Mouse (Mus musculus): Measurements from ENCODE around the gene Syngr1. TPM values are rescaled to one million over a fixed set of nuclear protein-coding genes. Genes with fewer than 3 reads are reported as not detected.

Syngr1 gene
- polyA plus RNA-seq, 1 experiment from 2014 or later, result 27.2 TPM

DNA sequence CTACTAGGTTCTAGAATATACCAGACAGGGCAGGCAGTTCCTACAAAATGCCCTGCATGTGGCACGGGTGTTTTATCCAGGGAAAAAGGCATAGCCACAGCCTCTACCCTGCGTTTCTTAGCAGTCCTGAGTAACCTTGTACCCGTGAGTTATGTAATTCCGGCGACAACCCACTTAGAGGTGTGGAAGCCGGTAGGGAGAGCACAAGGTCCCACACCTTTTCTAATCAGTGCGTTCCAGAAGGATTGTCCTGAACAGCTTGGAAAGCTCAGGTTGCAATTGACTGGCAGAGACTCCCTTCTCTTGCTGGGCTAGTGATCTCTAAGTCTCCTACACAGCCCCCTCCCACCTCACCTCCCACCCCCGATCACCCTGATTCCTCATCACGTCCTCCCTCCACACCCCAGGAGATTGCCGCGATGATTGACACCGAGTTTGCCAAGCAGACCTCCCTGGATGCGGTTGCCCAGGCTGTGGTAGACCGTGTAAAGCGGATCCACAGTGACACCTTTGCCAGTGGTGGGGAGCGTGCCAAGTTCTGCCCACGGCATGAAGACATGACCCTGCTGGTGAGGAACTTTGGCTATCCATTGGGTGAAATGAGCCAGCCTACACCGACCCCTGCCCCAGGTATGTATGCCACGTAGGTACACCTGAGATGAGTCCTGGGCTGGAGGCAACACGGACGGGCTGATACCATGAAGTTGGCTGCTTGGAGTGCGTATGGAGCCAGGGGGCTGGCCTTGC is 66.2 kb downstream of the Syngr1 start:
- H3K27me3 ChIP-seq, result no peaks in the 10 kb centered on the region
- no peak overlapping the region for H3K4me2 ChIP-seq
- 93% methylated on average over 22 of the region's 22 CpGs for WGBS
- ATAC-seq (ENCODE audit: low read depth), result no peak
- peaks cover 6% of the 10 kb centered on the region; the same call in 1 of the 2 replicates for H3K4me1 ChIP-seq (replicated peaks)
- H3K9me3 ChIP-seq, result no peaks in the 10 kb centered on the region
- no peak overlapping the region for H3K27ac ChIP-seq (replicated peaks)
- no peak overlapping the region for H3K9ac ChIP-seq
- no peak overlapping the region for H3K4me3 ChIP-seq
- peaks cover 99% of the 10 kb centered on the region for H3K36me3 ChIP-seq

DNA sequence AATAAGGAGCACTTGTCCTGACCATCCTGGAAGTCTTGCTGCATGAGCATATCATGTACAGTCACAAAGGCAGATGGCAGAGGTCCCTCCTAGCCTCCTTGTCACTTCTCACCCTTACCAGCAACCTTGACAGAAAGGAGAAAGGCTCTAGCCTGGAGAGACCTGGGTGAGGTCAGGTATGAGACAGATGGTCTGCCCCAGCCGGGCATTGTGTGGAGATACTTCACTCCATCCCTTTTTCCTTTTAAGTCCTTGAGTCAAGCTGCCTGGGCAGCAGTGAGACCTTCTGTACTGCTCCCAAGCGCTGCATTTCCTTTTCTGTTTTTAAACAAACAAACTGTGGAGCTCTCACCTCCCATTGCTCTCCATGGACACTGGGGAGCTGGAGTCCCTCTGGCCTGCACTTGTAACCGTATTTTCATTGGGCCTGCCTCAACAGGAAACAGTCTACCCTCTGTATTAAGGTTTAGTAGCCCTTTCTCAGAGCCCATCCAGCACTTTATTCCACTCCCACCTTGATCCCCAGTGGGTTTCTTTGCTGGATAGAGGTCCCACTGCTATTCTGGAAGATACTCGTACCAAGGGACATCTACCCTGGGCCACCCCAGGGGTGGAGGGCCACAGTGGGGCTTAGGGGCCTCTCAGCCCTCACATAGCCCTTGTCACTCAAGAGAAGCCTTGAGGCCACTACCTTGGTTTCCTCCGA is 67.0 kb downstream of the Syngr1 start:
- Histone ChIP-seq H3K36me3 (peaks cover 97% of the 10 kb centered on the region), H3K4me1 (replicated peaks) (peaks cover 6% of the 10 kb centered on the region; the same call in 1 of the 2 replicates), H3K27ac (replicated peaks) (no peak overlapping the region), H3K4me3 (no peak overlapping the region), H3K9me3 (no peaks in the 10 kb centered on the region), H3K9ac (no peak overlapping the region), H3K4me2 (no peak overlapping the region), H3K27me3 (no peaks in the 10 kb centered on the region)
- WGBS, result 86% methylated on average over 5 of the region's 5 CpGs
- ATAC-seq (ENCODE audit: low read depth), result no peak

DNA sequence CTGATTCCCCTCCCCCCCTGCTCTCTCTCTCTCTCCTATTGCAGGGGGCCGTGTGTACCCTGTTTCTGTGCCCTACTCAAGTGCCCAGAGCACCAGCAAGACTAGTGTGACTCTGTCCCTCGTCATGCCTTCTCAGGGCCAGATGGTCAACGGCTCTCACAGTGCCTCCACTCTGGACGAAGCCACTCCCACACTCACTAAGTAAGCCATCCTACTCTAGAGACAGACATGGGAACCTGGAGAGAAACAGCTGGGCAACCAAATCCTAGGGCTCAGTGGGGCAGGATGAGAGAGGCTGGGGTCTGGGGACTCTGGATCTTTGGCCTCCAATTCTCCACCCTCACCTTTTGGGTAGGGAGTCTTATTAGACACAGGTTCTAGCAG is 67.6 kb downstream of the Syngr1 start:
- ATAC-seq (ENCODE audit: low read depth), result no peak
- H3K36me3 ChIP-seq, result peaks cover 91% of the 10 kb centered on the region
- H3K27ac ChIP-seq (replicated peaks), result no peak overlapping the region
- 65% methylated on average over 4 of the region's 4 CpGs for WGBS
- H3K4me1 ChIP-seq (replicated peaks), result peaks cover 8% of the 10 kb centered on the region; the same call in 1 of the 2 replicates
- no peaks in the 10 kb centered on the region for H3K27me3 ChIP-seq
- no peak overlapping the region for H3K9ac ChIP-seq
- H3K4me2 ChIP-seq, result no peak overlapping the region
- no peaks in the 10 kb centered on the region for H3K9me3 ChIP-seq
- H3K4me3 ChIP-seq, result no peak overlapping the region

DNA sequence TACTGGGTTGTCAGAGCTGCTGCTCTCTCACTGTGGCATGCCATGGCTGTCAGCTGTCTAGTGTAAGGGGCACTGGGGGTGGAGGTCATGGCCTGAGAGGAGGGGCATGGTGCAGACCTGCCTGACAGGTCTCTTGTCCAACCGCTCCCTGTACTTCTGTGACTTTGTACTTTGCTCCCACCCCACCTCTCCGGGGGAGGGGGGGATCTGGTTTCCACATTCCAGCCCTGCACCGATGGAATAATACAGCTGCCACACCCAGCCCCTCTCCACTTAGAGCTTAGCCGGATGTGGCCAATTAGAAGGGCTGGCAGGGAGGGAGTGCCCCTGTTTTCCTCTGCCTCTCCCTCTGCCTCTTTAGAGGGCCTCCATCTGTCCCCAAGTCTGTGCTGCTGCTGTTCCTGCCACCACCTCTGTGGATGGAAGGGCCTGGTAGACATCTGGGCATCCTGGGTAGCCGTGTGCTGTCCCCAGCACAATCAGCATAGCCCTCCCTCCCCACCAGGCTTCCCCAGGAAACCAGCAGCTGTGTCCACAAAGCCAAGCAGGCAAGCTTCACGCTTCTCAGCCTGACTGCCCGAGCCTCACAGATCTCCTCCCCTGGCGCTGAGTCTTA is 68.3 kb downstream of the Syngr1 start:
- peaks cover 84% of the 10 kb centered on the region for H3K36me3 ChIP-seq
- 0 out of 2 replicates have a peak overlapping the region, but pooled peaks have one; percentile 22 for H3K9ac ChIP-seq
- H3K9me3 ChIP-seq, result no peaks in the 10 kb centered on the region
- ATAC-seq (ENCODE audit: low read depth), result no peak
- H3K4me1 ChIP-seq (replicated peaks), result peaks cover 8% of the 10 kb centered on the region; the same call in 1 of the 2 replicates
- H3K4me2 ChIP-seq, result no peak overlapping the region
- peak overlapping the region; percentile 52 for H3K27ac ChIP-seq (replicated peaks)
- no peak overlapping the region for H3K4me3 ChIP-seq
- WGBS, result 58% methylated on average over 8 of the region's 8 CpGs
- H3K27me3 ChIP-seq, result no peaks in the 10 kb centered on the region

DNA sequence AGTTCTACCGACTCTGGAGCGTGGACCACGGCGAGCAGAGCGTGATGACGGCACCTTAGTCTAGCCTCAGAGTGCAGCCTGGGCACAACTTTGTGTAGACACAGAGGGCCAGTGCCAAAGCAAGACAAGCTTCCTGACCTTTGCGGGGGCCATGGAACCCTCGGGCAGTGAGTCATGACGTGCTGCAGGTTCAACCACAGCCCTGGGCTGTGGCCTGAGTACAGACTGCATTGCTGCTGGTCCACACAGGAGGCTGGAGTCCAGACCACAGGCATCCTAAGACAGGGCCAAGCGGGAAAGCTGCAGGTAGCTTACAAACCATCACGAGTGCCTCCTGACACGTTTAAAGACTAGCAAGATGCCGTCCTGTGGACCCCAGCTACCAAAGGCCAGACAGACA is 69.1 kb downstream of the Syngr1 start:
- H3K4me3 ChIP-seq, result no peak overlapping the region
- H3K27ac ChIP-seq (replicated peaks), result peak overlapping the region; percentile 52; the same call in 1 of the 2 replicates
- peaks cover 76% of the 10 kb centered on the region for H3K36me3 ChIP-seq
- H3K9me3 ChIP-seq, result no peaks in the 10 kb centered on the region
- no peaks in the 10 kb centered on the region for H3K27me3 ChIP-seq
- H3K4me1 ChIP-seq (replicated peaks), result peaks cover 8% of the 10 kb centered on the region; the same call in 1 of the 2 replicates
- no peak overlapping the region for H3K4me2 ChIP-seq
- 90% methylated on average over 13 of the region's 13 CpGs for WGBS
- no peak overlapping the region for H3K9ac ChIP-seq
- no peak for ATAC-seq (ENCODE audit: low read depth)

DNA sequence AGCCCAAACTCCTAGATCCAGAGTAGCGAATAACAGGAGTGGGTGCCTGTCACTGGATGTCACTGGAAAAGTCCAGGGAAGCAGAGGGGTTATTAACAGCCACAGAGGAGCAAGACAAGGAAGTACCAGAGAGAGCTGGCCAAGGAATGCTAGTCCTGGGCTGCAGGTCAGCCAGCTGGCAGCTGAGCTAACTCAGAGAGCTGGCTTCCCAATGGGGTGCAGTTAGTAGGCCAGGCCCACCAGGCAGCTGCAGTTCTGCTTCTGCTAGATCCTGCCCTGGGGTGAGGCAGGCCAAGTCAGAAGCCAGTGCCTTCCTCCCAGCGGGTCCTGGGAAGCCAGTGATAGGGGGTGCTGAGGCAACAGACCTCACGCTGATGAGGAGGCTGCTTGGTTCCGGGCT is 69.6 kb downstream of the Syngr1 start:
- no peak for ATAC-seq (ENCODE audit: low read depth)
- Histone ChIP-seq H3K27me3 (no peaks in the 10 kb centered on the region), H3K27ac (replicated peaks) (no peak overlapping the region), H3K4me3 (no peak overlapping the region), H3K9me3 (no peaks in the 10 kb centered on the region), H3K4me1 (replicated peaks) (peaks cover 8% of the 10 kb centered on the region; the same call in 1 of the 2 replicates), H3K36me3 (peaks cover 71% of the 10 kb centered on the region), H3K4me2 (no peak overlapping the region), H3K9ac (no peak overlapping the region)
- 84% methylated on average over 4 of the region's 4 CpGs for WGBS

DNA sequence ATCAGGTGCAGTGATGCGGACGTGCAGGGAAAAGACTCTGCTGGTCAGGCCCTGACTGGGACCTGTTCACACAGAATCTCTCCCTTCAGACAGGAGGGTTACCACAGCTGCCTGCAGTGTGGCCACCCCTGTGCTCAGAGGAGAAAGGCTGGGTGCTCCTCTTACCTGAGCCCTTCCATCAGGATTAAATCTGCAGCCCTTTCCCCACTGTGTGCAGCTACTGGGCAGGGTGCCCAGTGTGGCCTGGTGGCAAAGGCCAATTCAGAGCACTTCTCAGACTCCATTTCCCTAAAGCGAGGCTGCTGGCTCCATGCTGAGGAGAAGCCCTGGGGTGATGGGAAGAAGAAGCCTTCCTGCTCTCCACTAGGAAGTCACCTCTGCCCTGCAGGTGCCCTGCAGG is 70.1 kb downstream of the Syngr1 start:
- no peak overlapping the region for H3K27ac ChIP-seq (replicated peaks)
- peaks cover 66% of the 10 kb centered on the region for H3K36me3 ChIP-seq
- no peak overlapping the region for H3K4me2 ChIP-seq
- WGBS, result 82% methylated on average over 3 of the region's 3 CpGs
- H3K4me3 ChIP-seq, result no peak overlapping the region
- H3K9me3 ChIP-seq, result no peaks in the 10 kb centered on the region
- H3K4me1 ChIP-seq (replicated peaks), result peaks cover 8% of the 10 kb centered on the region; the same call in 1 of the 2 replicates
- no peaks in the 10 kb centered on the region for H3K27me3 ChIP-seq
- H3K9ac ChIP-seq, result no peak overlapping the region
- no peak for ATAC-seq (ENCODE audit: low read depth)

DNA sequence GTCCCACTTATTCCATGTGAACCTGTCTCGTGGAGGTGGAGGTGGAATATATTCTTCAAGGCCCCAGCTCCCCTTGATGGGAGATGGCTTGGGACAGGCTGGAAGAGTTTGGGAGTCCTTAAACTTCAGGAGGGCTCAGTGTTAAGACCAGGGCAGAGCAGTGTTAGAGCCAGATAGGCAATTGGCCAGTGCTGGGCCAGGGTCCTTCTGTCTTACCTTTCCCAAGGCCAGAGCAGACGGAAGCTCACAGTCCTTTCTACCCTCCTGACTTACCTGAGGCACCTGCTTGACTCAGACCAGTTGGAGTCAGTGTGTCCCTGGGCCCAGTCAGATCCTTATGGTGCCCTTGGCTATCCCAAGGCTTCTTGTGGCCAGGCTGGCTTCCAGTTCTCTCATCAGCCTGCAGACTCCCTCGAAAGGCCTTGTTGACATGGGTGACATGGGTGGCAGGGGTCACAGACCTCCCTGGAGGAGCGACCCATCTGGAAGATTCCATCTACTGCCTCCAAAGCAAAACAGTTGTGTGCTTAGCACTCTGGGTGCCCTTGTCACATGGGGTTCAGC is 71.3 kb downstream of the Syngr1 start:
- no peak overlapping the region for H3K4me3 ChIP-seq

DNA sequence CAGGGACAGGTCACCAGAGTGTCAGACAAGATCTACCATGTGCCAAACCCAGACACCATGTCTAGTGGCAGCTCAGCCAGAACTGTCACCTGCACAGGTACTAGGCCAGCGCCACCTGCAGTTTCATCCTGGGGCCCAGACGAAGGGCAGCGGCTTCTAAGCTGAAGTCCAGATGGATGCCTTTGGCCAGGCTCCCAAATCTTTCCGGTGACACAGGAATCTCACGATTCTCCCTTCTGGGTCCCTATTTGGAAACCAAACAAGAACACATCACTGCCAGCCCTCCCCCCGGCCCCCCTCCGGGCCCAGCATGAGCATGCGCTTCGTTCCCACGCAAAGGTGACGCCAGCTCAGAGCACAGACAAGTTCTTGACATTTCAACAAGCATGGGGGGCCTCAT is 72.1 kb downstream of the Syngr1 start:
- H3K27me3 ChIP-seq, result no peaks in the 10 kb centered on the region
- WGBS, result 81% methylated on average over 11 of the region's 11 CpGs
- H3K4me1 ChIP-seq (replicated peaks), result peaks cover 8% of the 10 kb centered on the region; the same call in 1 of the 2 replicates
- no peak overlapping the region for H3K4me3 ChIP-seq
- no peak overlapping the region for H3K4me2 ChIP-seq
- ATAC-seq (ENCODE audit: low read depth), result no peak
- no peak overlapping the region for H3K9ac ChIP-seq
- no peak overlapping the region for H3K27ac ChIP-seq (replicated peaks)
- no peaks in the 10 kb centered on the region for H3K9me3 ChIP-seq
- H3K36me3 ChIP-seq, result peaks cover 45% of the 10 kb centered on the region

More for the DNA sequence above, 71.3 kb downstream of the Syngr1 start:
- Histone ChIP-seq H3K9ac (no peak overlapping the region), H3K36me3 (peaks cover 53% of the 10 kb centered on the region), H3K4me2 (no peak overlapping the region), H3K9me3 (no peaks in the 10 kb centered on the region), H3K4me1 (replicated peaks) (peaks cover 8% of the 10 kb centered on the region; the same call in 1 of the 2 replicates), H3K27ac (replicated peaks) (no peak overlapping the region), H3K27me3 (no peaks in the 10 kb centered on the region)
- 92% methylated on average over 4 of the region's 4 CpGs for WGBS
- no peak for ATAC-seq (ENCODE audit: low read depth)

DNA sequence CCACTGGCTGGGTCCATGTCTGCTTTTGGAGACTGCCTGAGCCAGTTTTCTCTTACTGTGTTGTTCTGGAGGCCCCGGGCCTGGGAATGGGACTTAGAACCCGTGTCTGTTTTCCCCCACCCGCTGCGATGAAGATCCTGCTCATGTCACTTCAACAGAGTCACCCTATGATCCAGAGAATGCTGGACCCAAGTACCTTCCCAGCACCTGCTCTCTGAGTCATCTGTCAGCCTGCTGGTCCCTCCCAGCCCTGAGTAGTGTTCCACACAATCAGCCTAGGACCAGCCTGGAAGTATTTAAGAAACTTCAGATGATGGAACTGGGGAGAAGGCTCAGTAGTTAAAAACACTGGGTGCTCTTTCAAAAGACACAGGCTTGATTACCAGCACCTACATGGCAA is 72.6 kb downstream of the Syngr1 start:
- no peak for ATAC-seq (ENCODE audit: low read depth)
- Histone ChIP-seq H3K36me3 (peaks cover 41% of the 10 kb centered on the region), H3K4me3 (no peak overlapping the region), H3K27me3 (no peaks in the 10 kb centered on the region), H3K4me2 (no peak overlapping the region), H3K9ac (no peak overlapping the region), H3K9me3 (no peaks in the 10 kb centered on the region), H3K27ac (replicated peaks) (no peak overlapping the region), H3K4me1 (replicated peaks) (peaks cover 8% of the 10 kb centered on the region; the same call in 1 of the 2 replicates)
- 89% methylated on average over 4 of the region's 4 CpGs for WGBS

DNA sequence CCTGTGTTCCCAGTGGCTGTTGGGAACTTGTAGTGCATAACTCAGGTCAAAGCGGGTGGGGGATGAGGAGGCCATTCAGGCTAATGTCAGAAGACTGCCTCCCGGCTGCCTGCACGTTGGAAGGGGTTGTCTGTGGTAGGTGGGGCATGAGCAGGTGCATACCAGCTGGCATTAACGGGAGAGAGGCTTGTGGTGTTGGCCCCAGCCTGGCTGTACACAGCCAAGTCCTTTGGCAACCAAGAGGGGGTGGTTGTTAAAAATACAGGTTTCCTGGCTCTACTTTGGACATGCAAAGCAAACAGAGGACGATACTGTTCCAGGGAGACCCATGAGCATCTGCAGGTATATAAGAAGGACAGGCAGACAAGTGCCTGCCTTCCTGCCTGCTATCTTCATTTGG is 74.3 kb downstream of the Syngr1 start:
- no peak for ATAC-seq (ENCODE audit: low read depth)
- 0 out of 2 replicates have a peak, but pooled peaks cover 2% of the 10 kb centered on the region for H3K4me1 ChIP-seq (replicated peaks)
- no peak overlapping the region for H3K27ac ChIP-seq (replicated peaks)
- WGBS, result 60% methylated on average over 5 of the region's 5 CpGs
- peaks cover 24% of the 10 kb centered on the region for H3K36me3 ChIP-seq
- no peaks in the 10 kb centered on the region for H3K27me3 ChIP-seq
- H3K9me3 ChIP-seq, result no peaks in the 10 kb centered on the region
- H3K9ac ChIP-seq, result no peak overlapping the region
- H3K4me2 ChIP-seq, result no peak overlapping the region
- no peak overlapping the region for H3K4me3 ChIP-seq

Measured in neural tube, embryonic 13.5 days (tissue).